In genomic region chr2:152736090-152736601, GRCm38 (mm10) we compare ENCODE assay signal across 8 mouse cellular contexts. TPM values are rescaled to one million over a fixed set of nuclear protein-coding genes. Genes with fewer than 3 reads are reported as not detected.
A peak's percentile ranks its signal among the peaks of the same experiment; 100 is the strongest.
DNase-seq lines count a peak whose midpoint lies in the region; ATAC-seq and TF ChIP-seq lines count a peak whose summit lies in the region.

Gene Id1 (plus strand): TSS chr2:152736251.

- H3K4me1 ChIP-seq in heart, embryonic 13.5 days = peaks cover 79% of the 10 kb centered on the region
- H3K4me1 ChIP-seq in kidney, postnatal 0 days (replicated peaks; ENCODE audit: insufficient read depth, low read length) = peaks cover 23% of the 10 kb centered on the region
- H3K4me1 ChIP-seq in liver, embryonic 13.5 days (replicated peaks) = peaks cover 85% of the 10 kb centered on the region
- H3K4me1 ChIP-seq in stomach, postnatal 0 days (replicated peaks; ENCODE audit: control insufficient read depth, insufficient read depth) = 0 out of 2 replicates have a peak, but pooled peaks cover 6% of the 10 kb centered on the region

- H3K4me2 ChIP-seq in heart, embryonic 13.5 days = peak within 1 kb of the TSS; percentile 88
- H3K4me2 ChIP-seq in kidney, postnatal 0 days (ENCODE audit: low read length) = peak within 1 kb of the TSS; percentile 74
- H3K4me2 ChIP-seq in liver, embryonic 13.5 days = peak within 1 kb of the TSS; percentile 93
- H3K4me2 ChIP-seq in stomach, postnatal 0 days (replicated peaks; ENCODE audit: low read depth) = peak within 1 kb of the TSS; percentile 86

- no peaks in the 10 kb centered on the region for H3K9me3 ChIP-seq in heart, embryonic 13.5 days
- H3K9me3 ChIP-seq in kidney, postnatal 0 days (replicated peaks; ENCODE audit: low read length) = no peaks in the 10 kb centered on the region
- H3K9me3 ChIP-seq in liver, embryonic 13.5 days (replicated peaks) = no peaks in the 10 kb centered on the region
- H3K9me3 ChIP-seq in stomach, postnatal 0 days (ENCODE audit: control insufficient read depth, low read length) = no peaks in the 10 kb centered on the region

- peak within 1 kb of the TSS; percentile 96 for H3K27ac ChIP-seq in heart, embryonic 13.5 days (replicated peaks)
- H3K27ac ChIP-seq in kidney, postnatal 0 days = peak within 1 kb of the TSS; percentile 93
- peak within 1 kb of the TSS; percentile 87 for H3K27ac ChIP-seq in liver, embryonic 13.5 days
- H3K27ac ChIP-seq in stomach, postnatal 0 days (replicated peaks) = peak within 1 kb of the TSS; percentile 95

- no peaks in the 10 kb centered on the region for H3K27me3 ChIP-seq in heart, embryonic 13.5 days (replicated peaks)
- no peaks in the 10 kb centered on the region for H3K27me3 ChIP-seq in kidney, postnatal 0 days (ENCODE audit: insufficient read depth, low read length)
- peaks cover 27% of the 10 kb centered on the region for H3K27me3 ChIP-seq in liver, embryonic 13.5 days
- H3K27me3 ChIP-seq in stomach, postnatal 0 days (ENCODE audit: control insufficient read depth, insufficient read depth, low read length) = no peaks in the 10 kb centered on the region

- H3K4me3 ChIP-seq in heart, embryonic 13.5 days = peak within 1 kb of the TSS; percentile 84
- peak within 1 kb of the TSS; percentile 86 for H3K4me3 ChIP-seq in kidney, postnatal 0 days (replicated peaks; ENCODE audit: low read depth, low read length)
- peak within 1 kb of the TSS; percentile 67 for H3K4me3 ChIP-seq in liver, embryonic 13.5 days (replicated peaks)
- peak within 1 kb of the TSS; percentile 78 for H3K4me3 ChIP-seq in stomach, postnatal 0 days (ENCODE audit: low read depth, low read length)

- H3K36me3 ChIP-seq in heart, embryonic 13.5 days = no peaks in the 10 kb centered on the region
- no peaks in the 10 kb centered on the region for H3K36me3 ChIP-seq in kidney, postnatal 0 days (ENCODE audit: insufficient read depth, low read length)
- no peaks in the 10 kb centered on the region for H3K36me3 ChIP-seq in liver, embryonic 13.5 days
- no peaks in the 10 kb centered on the region for H3K36me3 ChIP-seq in stomach, postnatal 0 days (ENCODE audit: control insufficient read depth, insufficient read depth, low read length)

- ATAC-seq in heart, embryonic 13.5 days (ENCODE audit: extremely low read depth, insufficient number of reproducible peaks, low FRiP score, low TSS enrichment) = peak; percentile 63; the same call in 1 of the 2 replicates
- ATAC-seq in kidney, postnatal 0 days (replicated peaks; ENCODE audit: low FRiP score, low read depth) = peak; percentile 56
- ATAC-seq in liver, embryonic 13.5 days (ENCODE audit: low read depth) = peak; percentile 72
- peak; percentile 71 for ATAC-seq in stomach, postnatal 0 days (ENCODE audit: low FRiP score, low TSS enrichment)

- WGBS in heart, embryonic 13.5 days = 0% methylated on average over 28 of the region's 28 CpGs
- under 1% methylated on average over 28 of the region's 28 CpGs for WGBS in kidney, postnatal 0 days
- WGBS in liver, embryonic 13.5 days (ENCODE audit: insufficient replicate concordance) = under 1% methylated on average over 28 of the region's 28 CpGs
- whole genome bisulfite sequencing in stomach, postnatal 0 days = under 1% methylated on average over 28 of the region's 28 CpGs

- no peak for TF ChIP-seq CTCF in kidney, postnatal 0 days (IDR thresholded peaks at IDR 0.05; ENCODE audit: low read depth)
- TF ChIP-seq CTCF in stomach, postnatal 0 days (IDR thresholded peaks at IDR 0.05; ENCODE audit: low read depth) = no peak

- peak within 1 kb of the TSS; percentile 96 for H3K9ac ChIP-seq in heart, embryonic 13.5 days
- peak within 1 kb of the TSS; percentile 91 for H3K9ac ChIP-seq in kidney, postnatal 0 days (ENCODE audit: low read depth, low read length)
- H3K9ac ChIP-seq in liver, embryonic 13.5 days = peak within 1 kb of the TSS; percentile 85
- H3K9ac ChIP-seq in stomach, postnatal 0 days (ENCODE audit: low read length) = peak within 1 kb of the TSS; percentile 90

- peak; percentile 75 for DNase-seq in CD4-positive, CD25-positive, alpha-beta regulatory T cell, adult 2 months (ENCODE audit: low read depth, low spot score)
- DNase-seq in adrenal gland, postnatal 4 days (ENCODE audit: low spot score in 2 of 2) = peak; percentile 57 to 81
- peak; percentile 95 for DNase-seq in fibroblast of lung, adult 2 months (ENCODE audit: low read depth)
- peak; percentile 99 for DNase-seq in kidney, postnatal 0 days (ENCODE audit: low spot score)
- DNase-seq in liver, embryonic 13.5 days = peak; percentile 83
- DNase-seq in natural killer cell, adult 2 months (ENCODE audit: low spot score in 2 of 2) = peak; percentile 51 to 56
- DNase-seq in stomach, postnatal 0 days (ENCODE audit: low spot score) = peak; percentile 93

- no peak for TF ChIP-seq EP300 in stomach, postnatal 0 days (optimal IDR thresholded peaks at IDR 0.05)

RNA-seq across cellular contexts. Expression of gene Id1, which starts in this region (rescaled TPM):
- 100 to 1,000 TPM; 103 to 129 TPM for total RNA-seq in adrenal gland, postnatal 4 days (2021)
- polyA plus RNA-seq in heart, embryonic 13.5 days (2015; fragmentation: Nextera tagmentation; extraction: Ambion mirVana) = 56.7 and 58.8 TPM in 2 replicates
- 170 and 194 TPM in 2 replicates for polyA plus RNA-seq in kidney, postnatal 0 days (2015; fragmentation: Nextera tagmentation; extraction: Ambion mirVana)
- polyA plus RNA-seq in liver, embryonic 13.5 days (2015; fragmentation: Nextera tagmentation; extraction: Ambion mirVana) = 20.9 and 23.2 TPM in 2 replicates
- polyA plus RNA-seq in stomach, postnatal 0 days (2015; fragmentation: Nextera tagmentation; extraction: Ambion mirVana) = 191 and 228 TPM in 2 replicates

Comparison
In these comparisons a context has a peak if more than half of its experiments do, and no peak if none do; other contexts are left out.
1. Peak in every context shown above with its lines: DNase-seq, ATAC-seq, H3K4me3 ChIP-seq and H3K27ac ChIP-seq.